Mouse (Mus musculus): Measurements from ENCODE around the gene Pim3. TPM values are rescaled to one million over a fixed set of nuclear protein-coding genes. Genes with fewer than 3 reads are reported as not detected.

The Pim3 gene
- polyA plus RNA-seq, 1 experiment: 60.3 TPM

DNA sequence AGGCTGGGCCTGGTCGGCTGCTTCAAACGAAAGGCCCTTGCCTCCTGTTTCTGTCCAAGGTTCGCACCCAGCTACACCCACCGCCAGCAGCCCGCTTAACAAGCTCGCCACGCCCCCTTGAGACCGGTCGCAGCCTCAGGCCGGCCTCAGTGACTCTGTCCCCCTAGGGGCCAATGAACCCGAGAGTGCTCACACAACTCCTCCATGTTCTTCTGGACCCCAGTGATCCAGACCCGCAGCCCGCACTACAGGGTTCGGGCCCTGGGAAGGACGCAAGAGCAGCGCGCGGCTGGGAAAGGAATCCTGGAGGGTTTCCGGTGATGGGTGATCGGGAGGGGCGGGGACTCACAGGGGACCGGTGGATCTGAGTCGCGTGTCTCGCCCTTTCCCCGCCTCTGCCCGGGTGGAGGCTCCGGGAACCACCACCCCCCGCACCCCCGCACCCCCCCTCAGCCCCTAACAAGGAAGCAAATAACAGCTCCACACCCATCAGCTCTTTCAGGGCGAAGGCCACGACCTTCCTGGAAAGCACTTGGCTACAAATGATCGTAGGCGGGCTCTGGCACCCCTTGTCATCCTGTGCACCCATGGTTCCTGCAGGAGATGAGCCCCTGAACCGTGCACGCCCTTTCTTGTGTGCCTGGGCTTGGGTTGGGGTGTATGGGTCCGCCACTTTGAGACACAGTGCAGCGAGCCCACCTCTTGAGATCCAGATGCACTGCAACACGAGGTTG is 24.6 kb upstream of the Pim3 start:
- H3K36me3 ChIP-seq (ENCODE audit: control insufficient read depth, insufficient read depth, low read length): no peaks in the 10 kb centered on the region
- TF ChIP-seq CTCF (IDR thresholded peaks at IDR 0.05; ENCODE audit: extremely low read depth, insufficient read length, insufficient replicate concordance, low read depth, low read length): no peak
- TF ChIP-seq POLR2A (IDR thresholded peaks at IDR 0.05; ENCODE audit: low read depth, low read length): peak; percentile 15; the same call in 1 of the 2 replicates
- peak overlapping the region; percentile 73 for H3K4me3 ChIP-seq (ENCODE audit: low read depth, low read length)
- under 1% methylated on average over 39 of the region's 39 CpGs for WGBS
- peaks cover 22% of the 10 kb centered on the region for H3K4me1 ChIP-seq (ENCODE audit: control insufficient read depth, insufficient read depth, insufficient read length, low read length)
- peak overlapping the region; percentile 81 for H3K27ac ChIP-seq (ENCODE audit: insufficient read depth, low read depth, low read length)
- H3K27me3 ChIP-seq (ENCODE audit: control insufficient read depth, insufficient read depth, low read length): no peaks in the 10 kb centered on the region

DNA sequence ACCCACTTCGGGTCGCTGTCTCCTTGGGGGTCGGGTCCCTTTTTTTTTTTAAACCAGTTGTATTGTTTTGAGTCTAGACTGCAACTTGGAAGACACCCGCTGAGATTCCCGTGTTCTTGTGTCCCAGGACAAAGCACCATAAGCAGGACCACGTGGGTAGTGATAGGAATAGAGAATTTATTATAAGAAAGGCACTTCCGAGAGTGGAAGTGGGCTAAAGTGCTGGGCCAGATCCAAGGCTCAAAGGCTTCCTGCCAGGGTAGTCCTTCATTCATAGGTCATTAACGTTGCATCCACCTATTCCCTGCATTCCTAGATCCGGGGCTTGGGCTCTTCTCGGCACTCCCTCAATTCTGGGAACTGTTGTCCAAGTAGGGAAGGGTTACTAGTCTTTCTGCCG is 24.0 kb upstream of the Pim3 start:
- 2% methylated on average over 11 of the region's 11 CpGs for WGBS
- TF ChIP-seq CTCF (IDR thresholded peaks at IDR 0.05; ENCODE audit: extremely low read depth, insufficient read length, insufficient replicate concordance, low read depth, low read length) (no peak), POLR2A (IDR thresholded peaks at IDR 0.05; ENCODE audit: low read depth, low read length) (no peak)

DNA sequence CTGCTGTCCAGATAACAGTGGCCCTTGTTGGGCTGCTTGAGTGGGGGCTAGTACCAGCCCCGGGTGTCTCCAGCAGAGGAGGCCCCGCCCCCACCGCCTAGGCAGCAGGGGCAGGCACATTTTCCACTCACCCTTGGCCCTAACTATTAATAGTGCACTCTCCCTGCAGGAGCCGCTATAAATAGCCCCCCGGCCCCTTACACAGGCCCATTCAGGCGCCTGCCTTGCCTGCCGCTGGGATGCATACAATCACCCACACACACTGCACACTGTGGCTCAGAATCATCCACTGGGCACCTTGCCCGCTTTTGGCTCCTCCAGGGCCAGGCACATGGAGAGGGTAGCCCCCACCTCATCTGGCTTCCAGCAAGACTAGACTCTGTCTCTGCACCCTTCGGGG is 22.7 kb upstream of the Pim3 start:
- H3K4me1 ChIP-seq (ENCODE audit: control insufficient read depth, insufficient read depth, insufficient read length, low read length): peaks cover 16% of the 10 kb centered on the region
- 55% methylated on average over 9 of the region's 9 CpGs for WGBS
- H3K36me3 ChIP-seq (ENCODE audit: control insufficient read depth, insufficient read depth, low read length): no peaks in the 10 kb centered on the region
- TF ChIP-seq CTCF (IDR thresholded peaks at IDR 0.05; ENCODE audit: extremely low read depth, insufficient read length, insufficient replicate concordance, low read depth, low read length) (no peak), POLR2A (IDR thresholded peaks at IDR 0.05; ENCODE audit: low read depth, low read length) (no peak)
- no peak overlapping the region for H3K4me3 ChIP-seq (ENCODE audit: low read depth, low read length)
- H3K27ac ChIP-seq (ENCODE audit: insufficient read depth, low read depth, low read length): peak overlapping the region; percentile 66
- no peaks in the 10 kb centered on the region for H3K27me3 ChIP-seq (ENCODE audit: control insufficient read depth, insufficient read depth, low read length)

More for the DNA sequence above, 24.0 kb upstream of the Pim3 start:
- no peaks in the 10 kb centered on the region for H3K36me3 ChIP-seq (ENCODE audit: control insufficient read depth, insufficient read depth, low read length)
- H3K27ac ChIP-seq (ENCODE audit: insufficient read depth, low read depth, low read length): peak overlapping the region; percentile 43
- no peaks in the 10 kb centered on the region for H3K27me3 ChIP-seq (ENCODE audit: control insufficient read depth, insufficient read depth, low read length)
- peaks cover 16% of the 10 kb centered on the region for H3K4me1 ChIP-seq (ENCODE audit: control insufficient read depth, insufficient read depth, insufficient read length, low read length)
- H3K4me3 ChIP-seq (ENCODE audit: low read depth, low read length): peak overlapping the region; percentile 73

DNA sequence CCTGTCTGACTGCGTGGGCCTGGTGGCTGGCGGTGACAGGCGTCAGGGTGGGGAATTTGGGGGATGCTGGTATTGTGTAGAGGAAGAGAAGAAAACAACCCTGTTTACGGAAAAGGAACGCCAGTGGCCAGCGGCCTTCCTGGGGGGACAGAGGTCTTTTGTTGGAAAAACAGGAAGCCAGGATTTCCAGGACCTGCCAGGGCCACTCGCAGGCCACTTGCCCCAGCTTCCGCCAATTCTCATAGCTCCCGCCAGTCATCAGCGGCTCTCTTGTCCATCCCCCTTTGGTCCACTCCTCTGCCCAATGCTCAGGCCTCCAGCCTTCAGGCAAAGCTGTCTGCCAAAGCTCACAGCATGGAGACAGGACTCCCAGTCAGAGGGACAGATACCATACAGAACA is 21.9 kb upstream of the Pim3 start:
- no peaks in the 10 kb centered on the region for H3K27me3 ChIP-seq (ENCODE audit: control insufficient read depth, insufficient read depth, low read length)
- 85% methylated on average over 10 of the region's 10 CpGs for WGBS
- H3K36me3 ChIP-seq (ENCODE audit: control insufficient read depth, insufficient read depth, low read length): no peaks in the 10 kb centered on the region
- peak overlapping the region; percentile 66 for H3K27ac ChIP-seq (ENCODE audit: insufficient read depth, low read depth, low read length)
- no peak overlapping the region for H3K4me3 ChIP-seq (ENCODE audit: low read depth, low read length)
- TF ChIP-seq CTCF (IDR thresholded peaks at IDR 0.05; ENCODE audit: extremely low read depth, insufficient read length, insufficient replicate concordance, low read depth, low read length) (no peak), POLR2A (IDR thresholded peaks at IDR 0.05; ENCODE audit: low read depth, low read length) (no peak)
- peaks cover 16% of the 10 kb centered on the region for H3K4me1 ChIP-seq (ENCODE audit: control insufficient read depth, insufficient read depth, insufficient read length, low read length)

DNA sequence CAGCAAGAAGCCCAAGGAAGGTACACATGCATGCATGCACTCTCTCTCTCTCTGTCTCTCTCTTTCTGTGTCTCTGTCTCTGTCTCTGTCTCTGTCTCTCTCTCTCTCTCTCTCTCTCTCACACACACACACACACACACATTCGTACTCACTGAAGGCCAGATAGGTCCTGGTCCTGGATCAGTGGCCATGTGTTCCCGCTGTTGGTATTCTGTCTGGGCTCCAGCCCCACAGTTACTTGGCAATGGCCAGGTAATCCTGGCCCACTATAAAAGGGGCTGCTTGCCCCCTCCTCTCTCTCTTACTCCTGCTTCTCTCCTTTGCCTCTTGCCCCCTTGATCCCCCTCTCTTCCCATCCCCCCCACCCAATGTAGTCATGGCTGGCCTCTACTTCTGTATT is 20.8 kb upstream of the Pim3 start:
- no peaks in the 10 kb centered on the region for H3K27me3 ChIP-seq (ENCODE audit: control insufficient read depth, insufficient read depth, low read length)
- H3K4me1 ChIP-seq (ENCODE audit: control insufficient read depth, insufficient read depth, insufficient read length, low read length): peaks cover 10% of the 10 kb centered on the region
- no peak for TF ChIP-seq POLR2A (IDR thresholded peaks at IDR 0.05; ENCODE audit: low read depth, low read length)
- TF ChIP-seq CTCF (IDR thresholded peaks at IDR 0.05; ENCODE audit: extremely low read depth, insufficient read length, insufficient replicate concordance, low read depth, low read length): no peak
- H3K27ac ChIP-seq (ENCODE audit: insufficient read depth, low read depth, low read length): no peak overlapping the region
- no peaks in the 10 kb centered on the region for H3K36me3 ChIP-seq (ENCODE audit: control insufficient read depth, insufficient read depth, low read length)
- H3K4me3 ChIP-seq (ENCODE audit: low read depth, low read length): no peak overlapping the region
- 92% methylated on average over 2 of the region's 2 CpGs for WGBS

DNA sequence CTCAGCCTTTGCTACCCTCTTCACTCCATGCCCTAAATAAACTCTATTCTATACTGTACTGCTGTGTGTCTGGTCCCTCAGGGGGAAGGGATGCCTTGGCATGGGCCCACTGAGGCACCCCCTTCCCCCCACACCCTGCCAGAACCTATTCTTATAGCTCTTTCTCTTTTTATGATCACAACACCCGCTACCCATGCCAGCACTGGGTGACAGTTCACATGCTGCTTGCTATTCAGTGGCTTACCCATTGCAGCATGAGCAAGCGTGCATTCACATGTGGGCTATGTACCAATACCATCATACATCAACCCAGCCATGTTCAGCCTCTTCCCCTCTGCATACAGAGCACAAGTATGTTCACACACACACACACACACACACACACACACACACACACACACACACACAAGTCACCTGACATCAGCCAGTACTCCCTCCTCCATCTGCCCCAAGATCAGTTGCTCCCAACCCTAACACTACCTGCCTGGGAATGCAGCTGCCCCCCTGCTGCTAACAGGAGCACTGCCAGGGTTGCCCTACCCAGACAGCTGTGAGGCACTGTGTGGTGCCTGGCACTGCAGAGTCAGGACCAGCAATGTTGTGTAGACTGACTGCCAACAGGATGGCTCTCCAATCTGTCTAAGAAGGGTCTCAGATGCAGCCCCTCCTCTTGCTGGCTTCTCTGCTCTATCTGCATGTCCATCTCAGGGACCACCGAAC is 20.2 kb upstream of the Pim3 start:
- Histone ChIP-seq H3K4me3 (ENCODE audit: low read depth, low read length) (no peak overlapping the region), H3K36me3 (ENCODE audit: control insufficient read depth, insufficient read depth, low read length) (no peaks in the 10 kb centered on the region), H3K27ac (ENCODE audit: insufficient read depth, low read depth, low read length) (no peak overlapping the region), H3K4me1 (ENCODE audit: control insufficient read depth, insufficient read depth, insufficient read length, low read length) (peaks cover 4% of the 10 kb centered on the region), H3K27me3 (ENCODE audit: control insufficient read depth, insufficient read depth, low read length) (no peaks in the 10 kb centered on the region)
- 82% methylated on average over 3 of the region's 3 CpGs for WGBS
- no peak for TF ChIP-seq POLR2A (IDR thresholded peaks at IDR 0.05; ENCODE audit: low read depth, low read length)
- TF ChIP-seq CTCF (IDR thresholded peaks at IDR 0.05; ENCODE audit: extremely low read depth, insufficient read length, insufficient replicate concordance, low read depth, low read length): no peak

DNA sequence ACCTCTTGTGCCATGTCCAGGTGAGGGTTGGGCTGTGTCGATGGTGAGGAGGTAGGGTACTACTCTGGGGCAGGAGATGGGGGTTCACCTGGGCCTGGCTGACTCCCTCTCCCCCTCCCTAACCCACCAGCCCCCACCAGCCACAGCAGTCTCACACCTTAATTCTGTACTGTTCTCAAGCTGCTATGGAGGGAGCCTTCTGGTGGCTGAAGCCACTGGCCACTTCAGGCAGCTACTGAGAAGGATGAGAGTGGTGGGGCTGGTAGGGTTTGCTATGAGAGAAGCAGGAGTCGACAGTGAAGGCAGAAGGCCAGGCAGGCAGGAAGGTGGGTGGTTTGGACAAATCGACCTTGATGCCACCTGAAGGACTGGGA is 19.7 kb upstream of the Pim3 start:
- no peak overlapping the region for H3K27ac ChIP-seq (ENCODE audit: insufficient read depth, low read depth, low read length)
- H3K4me3 ChIP-seq (ENCODE audit: low read depth, low read length): no peak overlapping the region
- WGBS: 77% methylated on average over 3 of the region's 3 CpGs
- no peak for TF ChIP-seq CTCF (IDR thresholded peaks at IDR 0.05; ENCODE audit: extremely low read depth, insufficient read length, insufficient replicate concordance, low read depth, low read length)
- no peak for TF ChIP-seq POLR2A (IDR thresholded peaks at IDR 0.05; ENCODE audit: low read depth, low read length)
- H3K27me3 ChIP-seq (ENCODE audit: control insufficient read depth, insufficient read depth, low read length): no peaks in the 10 kb centered on the region
- peaks cover 4% of the 10 kb centered on the region; the same call in 1 of the 2 replicates for H3K4me1 ChIP-seq (ENCODE audit: control insufficient read depth, insufficient read depth, insufficient read length, low read length)
- H3K36me3 ChIP-seq (ENCODE audit: control insufficient read depth, insufficient read depth, low read length): no peaks in the 10 kb centered on the region
